Mouse (Mus musculus) heart, postnatal 36 days (tissue): ENCODE results near the gene Ago3. TPM values are rescaled to one million over a fixed set of nuclear protein-coding genes. Genes with fewer than 3 reads are reported as not detected.
A peak's percentile ranks its signal among the peaks of the same experiment; 100 is the strongest.

Experiments
- DNase-seq, 2 experiments: peaks; one replicate each; pipeline ENCODE4 v3.0.0; 2021 to 2022
- intact Hi-C: fragments of 180-260 bp; cut with DNase I; formaldehyde crosslinking; loops from one replicate; pipeline ENCODE4 v1.15.1; 2025
- total RNA-seq, 2 experiments: library from RNA; stranded (reverse); gene quantifications; 2 replicates each; pipeline ENCODE4 v1.2.3; 2021

The Ago3 gene
- total RNA-seq, 2 experiments from 2014 or later, result 9.0 to 11.7 TPM

DNA sequence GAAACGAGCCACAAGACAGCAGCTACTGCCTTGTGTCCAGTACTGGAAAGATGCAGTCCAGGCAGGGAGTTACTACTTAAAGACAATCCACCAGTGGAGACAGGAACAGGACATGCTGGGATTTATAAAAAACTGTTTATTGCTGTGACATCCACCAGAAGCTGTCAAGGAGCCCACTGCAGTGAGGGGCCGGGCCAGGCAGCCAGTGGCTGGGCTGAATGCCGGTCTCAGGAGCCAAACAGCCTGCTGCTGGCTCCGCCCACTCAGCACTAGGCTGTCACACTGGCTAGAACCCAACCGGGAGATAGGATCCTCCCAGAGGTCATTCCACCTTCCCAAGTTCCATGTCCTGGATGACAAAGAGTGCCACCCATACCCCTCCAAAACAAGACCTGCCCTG lies 113.4 kb downstream of the Ago3 start:
- DNase-seq, result no peak
- intact Hi-C loops, result no loop called here

DNA sequence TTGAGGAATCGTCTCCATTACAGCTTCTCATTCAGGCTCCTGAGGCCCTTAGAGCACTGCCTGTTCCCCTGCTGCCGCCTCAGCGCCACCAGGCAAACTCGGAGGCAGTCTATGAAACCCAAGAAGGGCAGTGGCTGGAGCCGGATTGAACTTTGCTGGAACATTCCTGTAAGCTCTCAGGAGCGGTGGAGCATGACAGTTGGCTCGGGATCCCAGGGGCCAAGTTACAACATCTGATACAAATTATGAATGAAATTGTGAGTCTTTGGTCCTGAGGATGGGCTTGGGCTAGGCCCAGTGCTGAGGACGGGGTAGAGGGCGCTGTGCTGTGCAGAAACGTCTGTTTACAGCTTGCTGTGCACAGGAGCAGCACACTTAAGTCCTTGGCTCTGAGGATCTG lies 115.0 kb downstream of the Ago3 start:
- no peak for DNase-seq
- intact Hi-C loops, result no loop called here

DNA sequence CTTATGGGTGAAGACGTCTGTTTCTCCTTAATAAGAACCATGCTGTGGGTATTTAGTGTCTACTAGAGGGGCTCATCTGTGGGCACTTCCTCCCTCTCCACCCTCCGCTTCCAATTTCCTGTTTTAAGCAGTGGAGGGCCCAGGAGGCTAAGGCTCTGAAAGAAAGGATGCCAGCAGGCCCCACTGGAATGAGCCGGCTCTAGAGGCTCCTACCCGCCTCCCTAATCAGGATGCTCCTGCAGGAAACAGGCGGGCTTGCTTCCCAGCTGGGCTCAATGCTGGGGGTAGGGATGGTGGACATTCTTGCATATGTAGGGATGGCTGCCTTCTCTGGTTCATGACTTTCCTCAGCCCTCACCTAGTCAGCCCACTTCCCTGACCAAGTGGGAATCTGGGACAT lies 116.2 kb downstream of the Ago3 start:
- DNase-seq, result no peak
- intact Hi-C loops, result no loop called here

DNA sequence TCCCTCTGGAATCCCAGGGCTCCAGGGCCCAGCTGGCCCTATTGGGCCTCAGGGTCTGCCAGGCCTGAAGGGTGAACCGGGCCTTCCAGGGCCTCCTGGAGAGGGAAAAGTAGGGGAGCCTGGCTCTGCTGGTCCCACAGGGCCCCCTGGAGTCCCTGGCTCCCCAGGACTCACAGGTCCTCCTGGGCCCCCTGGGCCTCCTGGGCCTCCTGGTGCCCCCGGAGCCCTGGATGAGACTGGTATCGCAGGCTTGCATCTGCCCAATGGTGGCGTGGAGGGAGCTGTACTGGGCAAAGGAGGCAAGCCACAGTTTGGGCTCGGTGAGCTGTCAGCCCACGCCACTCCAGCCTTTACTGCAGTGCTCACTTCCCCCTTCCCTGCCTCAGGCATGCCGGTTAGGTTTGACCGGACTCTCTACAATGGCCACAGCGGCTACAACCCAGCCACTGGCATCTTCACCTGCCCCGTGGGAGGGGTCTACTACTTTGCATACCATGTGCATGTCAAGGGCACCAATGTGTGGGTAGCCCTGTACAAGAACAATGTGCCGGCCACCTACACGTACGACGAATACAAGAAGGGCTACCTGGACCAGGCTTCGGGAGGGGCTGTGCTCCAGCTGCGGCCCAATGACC lies 117.7 kb downstream of the Ago3 start:
- intact Hi-C loops, result no loop called here
- DNase-seq, result no peak

DNA sequence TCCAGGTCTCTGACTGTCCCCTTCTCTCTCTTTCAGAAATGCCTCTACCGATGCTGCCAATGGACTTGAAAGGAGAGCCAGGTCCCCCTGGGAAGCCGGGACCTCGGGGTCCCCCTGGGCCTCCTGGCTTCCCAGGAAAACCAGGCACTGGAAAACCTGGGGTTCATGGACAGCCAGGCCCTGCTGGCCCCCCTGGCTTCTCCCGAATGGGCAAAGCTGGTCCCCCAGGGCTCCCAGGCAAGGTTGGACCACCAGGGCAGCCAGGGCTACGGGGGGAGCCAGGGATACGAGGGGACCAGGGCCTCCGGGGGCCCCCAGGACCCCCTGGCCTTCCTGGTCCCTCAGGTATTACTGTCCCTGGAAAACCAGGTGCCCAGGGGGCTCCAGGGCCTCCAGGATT lies 119.0 kb downstream of the Ago3 start:
- intact Hi-C loops, result no loop called here
- DNase-seq, result no peak

DNA sequence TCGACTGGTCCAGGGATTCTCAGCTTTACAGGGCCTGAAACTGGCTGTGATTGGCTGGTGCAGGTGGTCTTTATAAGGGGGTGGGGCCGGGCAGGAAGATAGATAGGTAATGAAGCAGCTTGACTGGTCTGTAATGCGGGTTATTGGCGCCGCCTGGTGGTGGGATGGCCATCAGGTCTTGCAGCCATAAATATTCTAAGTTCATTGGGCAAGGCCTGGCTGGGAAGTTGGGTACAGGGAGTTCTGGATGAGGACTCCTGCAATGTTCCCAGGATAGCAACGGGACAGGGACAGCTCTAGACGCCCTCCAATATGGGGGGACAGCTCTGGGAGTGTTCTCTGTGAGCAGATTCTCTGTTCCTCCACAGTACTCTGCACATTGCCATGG lies 119.4 kb downstream of the Ago3 start:
- peak; percentile 86 to 92 for DNase-seq
- intact Hi-C loops, result loop anchor here (1.0 to 5.0 kb wide), 4 partner anchors 32 to 127 kb away; partner anchors contain the start of gene Trappc3

DNA sequence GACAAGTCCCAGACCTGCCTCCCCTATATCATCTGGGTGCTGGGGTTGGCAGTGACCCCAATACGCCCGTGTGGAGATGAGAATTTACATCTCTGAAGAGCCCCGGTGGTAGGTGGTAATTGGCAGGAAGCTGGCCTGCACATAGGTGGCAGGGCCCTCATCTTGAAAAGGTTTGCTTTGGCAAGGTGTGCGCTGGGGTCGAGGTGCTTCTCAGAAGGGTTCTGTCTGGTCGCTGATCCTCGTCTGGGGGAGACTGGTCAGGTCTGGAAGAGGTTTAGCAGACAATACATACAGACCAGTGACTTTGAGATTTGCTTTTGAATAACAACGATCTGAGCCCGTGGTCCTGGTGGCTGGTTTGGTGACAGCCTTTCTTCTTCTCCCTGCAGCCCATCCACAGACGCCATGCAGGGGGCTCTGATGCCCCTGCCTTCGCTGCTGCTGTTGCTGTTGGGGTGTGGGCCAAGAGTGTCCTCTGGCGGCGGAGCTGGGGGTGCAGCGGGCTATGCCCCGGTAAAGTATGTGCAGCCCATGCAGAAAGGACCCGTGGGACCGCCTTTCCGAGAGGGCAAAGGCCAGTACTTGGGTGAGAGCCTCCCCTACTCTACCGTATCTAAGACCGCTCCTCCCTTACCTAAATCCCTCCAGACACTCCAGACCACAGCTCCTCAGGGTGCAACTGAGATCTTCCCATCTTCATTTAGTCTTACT lies 120.0 kb downstream of the Ago3 start:
- intact Hi-C loops, result loop anchor here (1.0 to 5.0 kb wide), 4 partner anchors 31 to 127 kb away; partner anchors contain the start of gene Trappc3

DNA sequence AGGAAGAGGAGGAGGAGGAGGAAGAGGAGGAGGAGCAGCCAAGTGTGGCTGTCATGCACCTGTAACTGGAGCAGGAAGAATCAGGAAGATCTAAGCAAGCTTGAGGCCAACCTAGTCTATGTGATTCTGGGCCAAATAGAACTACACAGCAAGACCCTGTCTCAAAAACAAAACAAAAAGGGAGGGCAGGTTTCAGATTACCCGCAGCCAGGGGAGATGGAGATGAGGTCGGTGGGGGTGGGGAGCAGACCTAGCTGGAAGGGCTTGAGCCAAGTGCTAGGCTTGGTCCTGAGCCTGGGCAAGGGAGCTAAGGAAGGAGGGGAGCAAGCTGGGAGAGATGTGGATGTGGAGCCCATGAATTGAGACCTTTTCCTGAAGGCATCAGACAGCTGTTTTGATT lies 122.5 kb downstream of the Ago3 start:
- intact Hi-C loops, result loop anchor here (5.0 kb wide), 1 partner anchor 45 kb away; the partner anchor contains the start of gene Trappc3
- DNase-seq, result no peak

More for the DNA sequence above, 120.0 kb downstream of the Ago3 start:
- DNase-seq, result peak in 1 of 2 experiments; percentile 35

DNA sequence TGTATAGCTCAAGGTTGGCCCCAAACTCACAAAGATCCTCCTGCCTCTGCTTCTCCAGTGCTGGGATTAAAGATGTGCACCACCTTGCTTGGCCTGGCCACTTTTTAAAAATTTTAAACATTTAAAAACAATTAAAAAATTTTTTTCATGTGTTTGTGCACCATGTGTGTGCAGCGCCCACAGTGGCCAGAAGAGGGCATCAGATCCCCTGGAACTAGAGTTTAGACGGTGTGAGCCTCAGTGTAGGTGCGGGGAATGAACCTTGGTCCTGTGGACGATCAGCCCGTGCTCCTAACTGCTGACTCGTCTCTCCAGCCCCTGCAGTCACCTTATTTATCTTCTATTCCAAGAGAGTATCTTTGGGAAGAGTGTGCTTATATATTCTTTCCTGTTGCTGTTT lies 123.3 kb downstream of the Ago3 start:
- no peak for DNase-seq
- intact Hi-C loops, result loop anchor here (5.0 kb wide), 1 partner anchor 44 kb away; the partner anchor contains the start of gene Trappc3

DNA sequence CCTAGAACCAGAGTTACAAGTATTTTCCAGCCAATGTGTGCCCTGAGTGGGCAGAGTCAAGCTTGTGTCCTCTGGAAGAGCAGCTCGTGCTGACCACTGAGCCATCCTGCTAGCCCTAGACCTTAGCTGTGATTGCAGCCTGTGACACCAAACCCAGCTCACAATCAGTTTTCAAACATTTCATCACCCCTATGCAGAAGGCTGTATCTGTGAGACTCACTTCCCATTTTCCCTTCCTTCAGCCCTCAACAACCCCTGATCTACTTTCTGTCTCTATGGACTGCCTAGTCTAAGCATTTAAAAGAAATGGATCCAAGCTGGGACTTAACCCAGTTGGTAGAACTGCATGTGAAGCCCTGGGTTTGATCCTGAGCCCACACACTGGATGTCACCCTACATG lies 123.9 kb downstream of the Ago3 start:
- intact Hi-C loops, result loop anchor here (2.0 to 5.0 kb wide), 2 partner anchors 19 to 43 kb away; partner anchors contain the start of genes Col8a2 and Trappc3
- DNase-seq, result no peak

DNA sequence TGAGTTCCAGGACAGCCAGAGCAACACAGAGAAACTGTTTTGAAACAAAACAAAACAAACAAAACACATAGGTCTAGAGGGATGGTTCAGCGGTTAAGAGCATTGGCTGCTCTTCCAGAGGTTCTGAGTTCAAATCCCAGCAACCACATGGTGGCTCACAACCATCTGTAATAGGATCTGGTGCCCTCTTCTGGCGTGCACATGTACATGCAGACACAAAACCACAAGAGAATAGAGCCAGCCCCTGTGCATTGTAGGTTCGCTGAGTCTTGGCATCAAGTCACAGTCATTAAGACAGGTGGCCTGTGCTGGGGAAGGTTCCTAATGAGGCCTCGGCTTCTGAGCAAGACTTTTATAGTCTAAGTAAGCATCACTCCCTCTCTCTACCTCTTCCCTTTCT lies 125.5 kb downstream of the Ago3 start:
- no peak for DNase-seq
- intact Hi-C loops, result loop anchor here (2.0 kb wide), 1 partner anchor 17 kb away; the partner anchor contains the start of gene Col8a2

DNA sequence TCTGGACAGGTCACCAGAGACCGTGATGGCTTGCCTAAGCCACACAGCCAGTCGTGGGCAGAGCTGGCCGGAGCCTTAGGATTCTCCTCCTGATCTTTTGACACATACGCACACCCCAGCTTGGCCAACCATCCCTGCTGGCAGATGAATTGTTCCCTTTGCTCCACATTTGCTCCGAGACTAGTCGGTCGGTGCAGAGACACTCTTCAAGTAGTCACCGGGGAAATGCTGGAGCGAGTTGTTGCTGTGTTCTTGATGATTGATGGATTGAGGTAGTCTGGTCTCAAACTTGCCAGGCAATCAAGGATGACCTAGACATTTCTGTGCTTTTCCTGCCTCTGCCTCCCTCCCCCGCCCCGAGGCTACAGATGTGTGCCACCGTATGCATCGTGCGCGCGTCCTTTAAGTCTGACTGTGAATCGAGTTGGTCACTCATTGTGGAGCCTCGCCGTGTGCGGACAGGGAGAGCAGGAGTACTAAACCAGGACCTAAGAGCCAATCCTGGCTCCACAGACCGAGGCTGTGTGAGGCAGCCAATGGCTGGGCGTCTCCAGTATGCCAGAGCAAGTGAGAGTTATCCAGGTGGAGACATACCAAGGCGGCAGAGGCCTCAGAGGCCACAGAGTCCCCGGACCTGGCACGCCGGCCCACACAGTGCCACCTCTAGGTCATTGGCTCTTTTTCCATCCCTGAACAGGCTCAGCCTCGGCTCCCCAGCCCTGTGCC lies 127.6 kb downstream of the Ago3 start:
- intact Hi-C loops, result no loop called here
- no peak for DNase-seq

DNA sequence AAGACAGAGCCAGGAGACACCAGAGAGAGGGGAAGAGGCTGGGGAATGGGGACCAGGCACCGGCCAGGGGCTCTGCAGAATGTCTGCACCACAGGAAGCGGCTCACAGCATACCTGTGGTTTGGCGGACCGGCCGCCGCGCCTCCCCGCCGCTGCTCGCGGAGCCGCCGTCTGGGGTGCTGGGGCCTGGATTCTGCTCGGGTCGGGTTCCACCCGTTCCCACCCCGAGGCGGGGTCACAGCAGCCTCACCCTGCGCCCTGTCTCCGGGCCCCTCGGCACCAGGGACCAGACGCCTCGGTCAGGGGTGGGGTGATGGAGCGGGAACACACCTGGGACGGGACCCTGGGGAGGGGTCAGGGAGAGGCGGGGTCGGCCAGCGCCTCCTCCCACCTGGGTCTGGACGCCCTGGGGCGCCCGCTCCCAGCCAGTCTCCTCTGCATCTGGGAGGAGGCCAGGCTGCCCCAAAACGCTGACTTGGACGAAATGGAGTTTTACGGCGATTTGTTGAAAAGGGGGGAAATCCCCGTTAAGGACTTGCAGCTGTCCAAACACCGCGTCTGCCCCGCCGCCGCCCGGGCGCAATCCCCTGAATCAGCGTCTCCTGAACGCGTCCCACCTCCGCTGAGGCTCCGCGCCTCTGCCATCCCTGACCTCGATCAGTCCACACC lies 128.3 kb downstream of the Ago3 start:
- intact Hi-C loops, result no loop called here
- no peak for DNase-seq

DNA sequence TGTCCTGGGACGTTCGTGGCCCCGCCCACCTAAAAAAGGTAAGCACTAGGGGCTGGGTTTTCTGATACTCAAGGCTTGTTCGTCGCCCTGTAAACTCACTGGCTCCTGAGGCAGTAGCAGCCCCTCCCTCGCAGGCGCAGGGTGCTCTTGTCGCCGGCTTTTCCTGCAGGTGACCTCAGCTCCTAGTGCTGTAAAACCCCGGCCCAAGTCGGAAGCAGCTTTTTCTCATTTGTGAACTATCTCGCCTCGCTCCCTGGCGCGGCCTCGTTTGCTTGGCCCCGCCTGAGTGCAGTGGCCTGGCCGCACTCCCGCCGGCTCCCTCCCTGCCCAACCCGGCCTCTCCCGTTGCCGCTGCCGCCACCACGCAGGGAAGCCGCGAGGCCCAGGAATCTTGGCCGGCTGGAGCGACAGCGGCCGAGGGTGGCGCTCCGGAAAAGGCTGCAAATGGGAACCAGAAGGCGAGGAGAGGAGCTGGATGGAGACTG lies 132.7 kb downstream of the Ago3 start:
- peak; percentile 76 to 78 for DNase-seq
- intact Hi-C loops, result no loop called here

DNA sequence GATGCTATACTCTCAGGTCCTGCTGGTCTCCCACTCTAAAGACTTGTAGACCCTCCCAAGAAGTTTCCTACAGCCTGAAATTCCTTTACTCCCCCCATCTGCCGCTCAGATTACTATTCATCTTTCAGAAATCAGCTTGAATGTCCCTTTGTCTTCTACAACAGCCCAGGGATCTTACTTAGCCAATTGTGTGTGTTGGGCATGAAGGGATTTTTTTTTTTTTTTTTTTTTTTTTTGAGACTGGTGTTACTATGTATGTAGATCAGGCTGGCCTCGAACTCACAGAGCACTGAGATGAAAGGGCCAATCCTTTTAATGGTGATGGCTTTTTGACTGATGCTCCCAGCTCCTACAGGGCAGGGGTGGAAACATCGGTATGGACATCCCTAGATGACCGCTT lies 133.4 kb downstream of the Ago3 start:
- no peak for DNase-seq
- intact Hi-C loops, result no loop called here

DNA sequence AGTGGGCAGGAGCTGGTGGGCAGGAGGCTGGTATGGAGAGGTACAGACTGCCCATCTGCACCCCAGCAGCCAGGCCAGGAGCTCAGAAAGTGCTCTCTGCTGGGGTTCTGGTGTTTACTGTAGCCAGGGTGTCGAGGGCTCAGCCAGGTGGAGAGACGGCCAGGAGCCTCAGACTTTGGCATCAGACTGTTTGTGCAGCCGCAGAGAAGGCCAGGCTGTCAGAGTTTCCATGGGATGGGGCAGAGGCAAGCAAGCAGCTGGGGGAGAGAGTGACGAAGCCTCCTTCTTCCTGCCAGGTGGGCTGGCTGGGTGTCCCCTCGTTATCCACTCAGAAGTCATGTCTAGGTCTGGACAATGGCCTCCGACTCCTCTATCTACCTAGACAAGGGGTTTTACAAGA lies 134.2 kb downstream of the Ago3 start:
- intact Hi-C loops, result no loop called here
- DNase-seq, result no peak

DNA sequence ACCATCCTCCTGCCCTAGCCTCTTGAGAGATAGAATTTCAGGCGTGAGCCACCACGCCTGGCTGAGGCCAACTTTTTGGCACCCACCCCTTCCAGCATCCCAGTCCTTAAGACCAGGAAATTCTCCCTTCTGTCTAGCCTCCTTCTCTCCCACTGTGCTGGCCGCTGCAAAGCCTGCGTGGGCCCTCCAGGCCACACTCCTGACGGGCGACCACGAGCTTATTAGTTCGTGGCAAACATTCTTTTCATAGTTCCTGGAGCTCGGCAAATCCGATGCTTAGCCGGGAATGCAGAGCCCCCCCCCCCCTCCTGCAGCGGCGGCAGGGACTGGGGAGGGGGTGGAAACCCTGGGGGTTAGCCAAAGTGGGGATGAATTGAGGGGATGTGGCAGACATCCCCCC lies 138.2 kb downstream of the Ago3 start:
- intact Hi-C loops, result no loop called here
- no peak for DNase-seq

DNA sequence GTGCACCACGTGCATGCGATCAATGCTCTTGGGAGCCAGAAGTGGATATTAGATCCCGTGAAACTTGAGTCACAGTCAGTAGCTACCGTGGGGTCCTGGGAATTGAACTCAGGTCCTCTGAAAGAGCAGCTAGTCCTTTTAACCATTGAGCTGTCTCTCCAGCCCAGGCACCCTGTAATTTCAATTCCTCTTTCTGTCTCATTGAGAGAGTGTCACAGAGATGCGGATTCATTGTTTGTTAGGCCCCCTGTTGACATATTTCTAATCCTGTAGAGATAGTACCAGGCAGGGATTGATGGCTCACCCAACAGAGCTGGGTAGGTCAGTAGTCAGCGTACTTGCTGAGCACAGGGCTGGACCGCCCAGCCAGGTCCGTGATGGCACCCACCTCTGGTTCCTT lies 139.0 kb downstream of the Ago3 start:
- intact Hi-C loops, result no loop called here
- DNase-seq, result no peak

DNA sequence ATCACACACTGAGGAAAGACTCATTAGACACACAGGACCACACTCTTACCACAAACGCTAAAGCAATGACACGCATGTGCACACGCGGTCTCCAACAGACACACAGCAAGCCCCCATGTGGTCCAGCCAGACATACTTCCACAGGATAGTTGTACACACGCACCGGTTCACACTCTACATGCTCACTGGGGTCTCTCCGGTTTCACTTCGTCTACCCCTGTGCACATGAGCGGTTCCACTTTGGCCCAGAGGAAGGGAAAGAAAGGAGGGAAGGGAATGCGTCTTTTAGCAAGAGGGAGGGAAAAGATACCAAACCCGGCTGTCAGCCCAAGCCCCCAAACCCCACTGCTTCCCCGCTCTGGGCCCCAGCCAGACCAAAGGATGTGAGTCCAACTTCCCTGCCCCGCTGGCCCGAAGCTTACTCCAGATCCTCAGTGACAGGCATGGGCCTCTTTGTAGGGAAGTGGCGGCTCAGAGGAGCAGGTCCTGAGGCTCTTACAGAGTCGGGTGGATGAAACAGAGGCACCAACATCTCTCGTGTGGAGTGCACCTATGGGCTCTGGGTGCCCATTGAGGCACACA lies 141.2 kb downstream of the Ago3 start:
- intact Hi-C loops, result no loop called here

DNA sequence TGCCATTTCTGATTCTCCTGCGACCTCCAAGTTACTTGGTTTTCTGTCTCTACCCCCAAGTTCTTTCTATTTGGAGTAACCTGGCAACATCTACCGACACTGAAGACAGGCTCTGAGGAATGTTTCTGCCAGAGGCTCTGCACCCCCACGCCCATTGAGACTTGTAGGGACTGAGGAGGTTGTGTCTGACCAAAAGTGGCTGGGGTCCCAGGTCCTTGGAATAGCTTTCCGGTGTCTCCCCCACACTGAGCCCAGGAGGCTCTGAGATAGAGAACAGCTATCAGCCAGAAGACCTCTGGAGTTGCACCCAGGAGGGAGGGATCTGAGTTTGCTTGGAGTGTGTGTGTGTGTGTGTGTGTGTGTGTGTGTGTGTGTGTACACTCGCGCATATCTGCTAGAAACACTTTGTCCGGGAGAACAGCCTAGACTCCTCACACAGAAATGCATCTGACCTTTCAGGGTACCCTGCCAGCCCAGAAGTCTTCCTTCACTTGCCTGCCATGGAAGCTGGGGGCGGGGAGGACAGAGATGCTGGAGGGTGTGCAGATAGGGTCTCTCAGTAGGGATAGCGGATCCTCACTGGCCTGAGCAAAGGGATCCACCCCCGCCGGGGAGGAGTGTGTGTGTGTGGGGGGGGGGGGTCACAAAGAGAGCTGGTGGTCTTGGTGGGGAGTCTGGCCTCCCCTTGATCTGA lies 141.9 kb downstream of the Ago3 start:
- no peak for DNase-seq
- intact Hi-C loops, result loop anchor here (2.0 kb wide), 1 partner anchor 17 kb away; no protein-coding TSS in a partner anchor

More for the DNA sequence above, 141.2 kb downstream of the Ago3 start:
- DNase-seq, result no peak
